Mouse (Mus musculus) forebrain, embryonic 16.5 days (tissue): Measurements from ENCODE around the gene Sec61a1. TPM values are rescaled to one million over a fixed set of nuclear protein-coding genes. Genes with fewer than 3 reads are reported as not detected.

Source experiments
- ATAC-seq: fragments of 200-750 bp; cut with Nextera tagmentation; 2 replicates; pipeline ENCODE4 v1.8.0; 2017; ENCODE audit warnings: mild to moderate bottlenecking, moderate library complexity
- H3K27ac ChIP-seq: fragments of 300-500 bp; sonication (generic); 2 replicates; pipeline ENCODE4 v1.5.1; 2014; ENCODE audit warnings: low read length, control low read depth
- H3K27me3 ChIP-seq: fragments of 300-500 bp; sonication (generic); replicated peaks from 2 replicates; pipeline ENCODE4 v1.6.1; 2014; ENCODE audit warnings: low read length; ENCODE audit not compliant: control insufficient read depth, insufficient read depth
- H3K36me3 ChIP-seq: fragments of 300-500 bp; sonication (generic); 2 replicates; pipeline ENCODE4 v1.6.1; 2014; ENCODE audit not compliant: control insufficient read depth, insufficient read depth
- H3K4me1 ChIP-seq: fragments of 300-500 bp; sonication (generic); replicated peaks from 2 replicates; pipeline ENCODE4 v1.6.1; 2014; ENCODE audit warnings: low read length; ENCODE audit not compliant: control insufficient read depth, insufficient read depth
- H3K4me2 ChIP-seq: fragments of 300-500 bp; sonication (generic); 2 replicates; pipeline ENCODE4 v1.6.1; 2014; ENCODE audit warnings: mild to moderate bottlenecking, low read length, control low read depth
- H3K4me3 ChIP-seq: fragments of 300-500 bp; sonication (generic); replicated peaks from 2 replicates; pipeline ENCODE4 v1.5.1; 2014; ENCODE audit warnings: mild to moderate bottlenecking, low read length, control low read depth
- H3K9ac ChIP-seq: fragments of 300-500 bp; sonication (generic); replicated peaks from 2 replicates; pipeline ENCODE4 v1.6.1; 2014; ENCODE audit warnings: low read depth, low read length, control low read depth
- H3K9me3 ChIP-seq: fragments of 300-500 bp; sonication (generic); 2 replicates; pipeline ENCODE4 v1.6.1; 2016; ENCODE audit warnings: low read length; ENCODE audit not compliant: control insufficient read depth
- WGBS: fragments of 180-500 bp; shearing (Covaris S2); extraction: QIAGEN DNeasy Blood & Tissue Kit; methylation state at CpG from one replicate; pipeline ENCODE4 v1.1.7; 2014; 5-methylcytosine and 5-hydroxymethylcytosine counted together
- polyA plus RNA-seq: library from polyadenylated mRNA; unstranded; fragments of >200 nt; fragmentation: Nextera tagmentation; extraction: Ambion mirVana; gene quantifications from 2 replicates; pipeline ENCODE4 v1.2.1, GENCODE M21; 2015

The Sec61a1 gene
- polyA plus RNA-seq, 1 experiment from 2014 or later = 170 TPM

DNA sequence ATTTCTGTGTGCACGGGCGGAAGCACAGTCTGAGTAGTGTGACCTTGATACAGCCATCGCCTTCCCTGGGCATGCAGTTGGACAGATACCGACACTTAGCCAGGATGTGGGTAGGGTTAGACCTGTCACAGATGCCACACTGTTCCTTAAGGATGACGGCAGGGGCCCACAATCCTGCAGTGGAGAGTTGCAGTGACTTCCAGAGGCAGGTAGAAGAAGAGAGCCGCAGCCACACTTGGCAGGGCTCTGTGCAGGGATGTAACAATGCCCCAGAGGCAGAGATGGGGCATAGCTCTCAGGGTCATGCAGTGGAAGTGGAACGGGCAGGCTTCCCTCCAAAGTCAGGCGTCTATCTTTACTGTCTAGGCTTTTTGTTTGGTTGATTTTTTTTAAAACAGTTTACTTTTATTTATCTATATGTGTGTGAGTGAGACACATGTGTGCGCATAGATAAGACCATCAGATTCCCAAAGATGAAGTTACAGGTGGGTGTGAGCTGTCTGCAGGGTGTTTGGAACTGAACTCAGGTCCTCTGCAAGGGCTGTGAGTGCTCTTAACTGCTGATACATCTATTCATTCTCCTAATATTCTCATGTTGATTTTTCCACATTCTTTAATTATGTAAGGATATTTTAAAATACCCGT lies 29.8 kb upstream of the Sec61a1 start:
- H3K9ac ChIP-seq = no peak overlapping the region
- ATAC-seq = no peak
- no peaks in the 10 kb centered on the region for H3K36me3 ChIP-seq
- H3K4me1 ChIP-seq = peaks cover 6% of the 10 kb centered on the region; the same call in 1 of the 2 replicates
- H3K4me3 ChIP-seq = no peak overlapping the region
- H3K9me3 ChIP-seq = no peaks in the 10 kb centered on the region
- 84% methylated on average over 10 of the region's 10 CpGs for WGBS
- H3K27me3 ChIP-seq = peaks cover 9% of the 10 kb centered on the region; the same call in 1 of the 2 replicates
- H3K4me2 ChIP-seq = no peak overlapping the region
- no peak overlapping the region for H3K27ac ChIP-seq

DNA sequence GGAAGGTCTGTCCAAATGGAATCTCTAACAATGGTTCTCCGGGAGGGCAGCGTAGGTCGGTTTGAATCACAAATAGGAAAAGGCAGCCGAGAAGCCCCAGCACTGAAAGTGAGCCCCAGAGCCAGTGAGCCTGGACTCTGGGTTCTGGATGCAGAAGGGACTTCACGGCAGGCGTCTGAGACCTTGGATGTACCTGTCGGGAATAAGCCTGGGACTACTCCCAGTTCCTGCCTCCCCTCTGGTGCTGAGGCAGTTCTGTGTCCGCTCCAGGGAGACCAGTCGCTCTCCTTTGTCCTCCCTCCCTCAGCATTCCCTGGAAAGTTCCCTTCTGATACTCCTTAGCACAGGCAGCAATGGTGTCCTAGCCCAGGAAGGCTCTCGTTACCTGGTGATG lies 26.7 kb upstream of the Sec61a1 start:
- no peak overlapping the region for H3K4me2 ChIP-seq
- H3K36me3 ChIP-seq = no peaks in the 10 kb centered on the region
- peak overlapping the region; percentile 11; the same call in 1 of the 2 replicates for H3K9ac ChIP-seq
- H3K9me3 ChIP-seq = no peaks in the 10 kb centered on the region
- 12% methylated on average over 10 of the region's 10 CpGs for WGBS
- H3K27ac ChIP-seq = no peak overlapping the region
- no peak overlapping the region for H3K4me3 ChIP-seq
- peaks cover 6% of the 10 kb centered on the region; the same call in 1 of the 2 replicates for H3K4me1 ChIP-seq
- H3K27me3 ChIP-seq = peaks cover 9% of the 10 kb centered on the region; the same call in 1 of the 2 replicates
- ATAC-seq = no peak

DNA sequence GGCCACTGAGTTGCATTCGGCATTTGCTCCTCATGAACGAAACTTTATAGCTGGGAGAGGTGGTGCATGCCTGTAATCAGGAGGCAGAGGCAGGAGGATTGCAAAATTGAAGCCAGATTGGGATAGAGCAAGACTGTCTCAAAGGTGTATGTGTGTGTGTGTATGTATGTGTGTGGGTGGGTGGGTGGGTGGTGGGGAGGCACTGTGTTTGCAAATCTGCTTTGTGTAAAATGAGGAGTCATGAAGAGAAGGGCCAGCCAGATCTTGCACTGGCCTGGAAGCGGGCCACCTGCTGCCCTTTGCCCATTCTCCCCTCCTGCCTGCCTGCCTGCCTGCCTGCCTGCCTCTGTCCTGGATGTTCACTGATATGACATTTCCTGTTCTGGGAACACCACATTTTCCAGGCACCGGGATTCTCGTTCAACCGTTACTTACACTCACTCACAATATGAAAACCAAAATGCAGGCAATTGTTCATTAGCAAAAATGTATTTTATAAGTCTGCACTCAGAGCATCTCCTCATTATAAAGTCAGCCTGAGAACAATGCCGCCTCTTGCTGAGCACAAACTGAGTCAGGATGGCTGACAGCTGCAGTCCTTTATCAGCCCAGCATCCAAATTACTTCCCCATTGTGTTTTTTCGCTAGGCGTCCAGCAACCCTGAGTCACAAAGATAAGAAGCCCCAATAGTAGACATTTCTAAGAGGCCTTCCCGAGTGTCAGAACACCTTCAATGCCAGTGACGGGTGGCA lies 26.1 kb upstream of the Sec61a1 start:
- H3K27ac ChIP-seq = no peak overlapping the region; the same call in 1 of the 2 replicates
- ATAC-seq = no peak

DNA sequence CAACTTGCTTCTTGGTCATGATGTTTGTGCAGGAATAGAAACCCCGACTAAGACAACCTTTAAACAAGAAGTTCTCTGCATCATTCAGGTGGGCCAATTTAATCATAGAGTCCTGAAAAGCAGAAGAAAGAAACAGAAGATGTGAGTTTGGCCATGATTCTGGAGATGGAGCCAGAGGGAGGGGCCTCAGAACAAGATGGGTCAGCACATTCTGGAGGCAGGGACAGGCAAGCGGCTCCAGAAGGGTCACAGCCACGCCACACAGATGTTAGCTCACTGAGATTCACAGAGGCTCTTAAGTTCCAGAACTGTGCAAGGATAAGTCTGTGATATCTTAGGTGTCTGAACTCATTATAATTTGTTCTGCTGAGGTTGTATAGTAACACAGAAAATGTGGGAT lies 25.5 kb upstream of the Sec61a1 start:
- Histone ChIP-seq H3K27ac (no peak overlapping the region), H3K4me1 (peaks cover 6% of the 10 kb centered on the region; the same call in 1 of the 2 replicates), H3K27me3 (peaks cover 9% of the 10 kb centered on the region; the same call in 1 of the 2 replicates), H3K36me3 (no peaks in the 10 kb centered on the region), H3K4me3 (no peak overlapping the region), H3K9me3 (no peaks in the 10 kb centered on the region), H3K9ac (no peak overlapping the region), H3K4me2 (no peak overlapping the region)
- 82% methylated on average over 3 of the region's 3 CpGs for WGBS
- ATAC-seq = no peak

More for the DNA sequence above, 26.1 kb upstream of the Sec61a1 start:
- H3K36me3 ChIP-seq = no peaks in the 10 kb centered on the region
- H3K9me3 ChIP-seq = no peaks in the 10 kb centered on the region
- H3K27me3 ChIP-seq = peaks cover 9% of the 10 kb centered on the region; the same call in 1 of the 2 replicates
- H3K4me3 ChIP-seq = no peak overlapping the region
- 23% methylated on average over 11 of the region's 11 CpGs for WGBS
- no peak overlapping the region for H3K4me2 ChIP-seq
- H3K9ac ChIP-seq = peak overlapping the region; percentile 11; the same call in 1 of the 2 replicates
- H3K4me1 ChIP-seq = peaks cover 6% of the 10 kb centered on the region; the same call in 1 of the 2 replicates

DNA sequence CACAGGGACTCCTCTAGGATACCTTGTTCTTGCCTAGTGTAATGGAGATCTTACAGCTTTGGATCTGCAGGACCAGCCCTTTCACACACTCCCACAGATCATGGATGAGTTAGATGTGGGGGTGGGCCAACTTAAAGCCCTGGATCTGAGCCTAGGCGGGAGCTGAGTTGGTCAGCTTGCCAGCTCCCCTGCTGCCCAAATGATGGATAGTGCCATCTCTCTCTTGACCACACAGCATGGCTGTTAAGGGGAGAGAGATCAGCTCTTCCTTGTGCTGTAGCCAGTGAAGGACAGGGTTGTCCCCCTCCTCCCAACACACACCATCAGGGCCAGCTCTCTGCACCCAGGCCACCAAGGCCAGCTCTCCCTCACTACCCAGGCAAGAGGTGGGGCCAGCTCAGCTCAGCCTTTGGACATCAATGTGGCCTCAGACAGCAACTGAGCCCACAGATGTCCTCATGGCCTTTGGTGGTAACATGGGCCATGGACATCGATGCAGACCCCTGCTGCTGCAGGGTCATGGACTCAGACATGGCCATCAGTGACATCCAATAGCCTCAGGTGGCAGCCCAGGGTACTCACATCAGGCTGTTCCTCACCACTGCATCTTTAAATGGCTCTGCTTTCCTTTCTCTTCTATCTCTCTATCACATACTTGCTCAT lies 21.5 kb upstream of the Sec61a1 start:
- Histone ChIP-seq H3K9ac (no peak overlapping the region), H3K4me2 (no peak overlapping the region), H3K36me3 (no peaks in the 10 kb centered on the region), H3K4me3 (no peak overlapping the region), H3K9me3 (no peaks in the 10 kb centered on the region), H3K27me3 (peaks cover 2% of the 10 kb centered on the region; the same call in 1 of the 2 replicates), H3K27ac (no peak overlapping the region), H3K4me1 (peaks cover 4% of the 10 kb centered on the region; the same call in 1 of the 2 replicates)
- ATAC-seq = no peak
- WGBS = 65% methylated on average over 2 of the region's 2 CpGs

DNA sequence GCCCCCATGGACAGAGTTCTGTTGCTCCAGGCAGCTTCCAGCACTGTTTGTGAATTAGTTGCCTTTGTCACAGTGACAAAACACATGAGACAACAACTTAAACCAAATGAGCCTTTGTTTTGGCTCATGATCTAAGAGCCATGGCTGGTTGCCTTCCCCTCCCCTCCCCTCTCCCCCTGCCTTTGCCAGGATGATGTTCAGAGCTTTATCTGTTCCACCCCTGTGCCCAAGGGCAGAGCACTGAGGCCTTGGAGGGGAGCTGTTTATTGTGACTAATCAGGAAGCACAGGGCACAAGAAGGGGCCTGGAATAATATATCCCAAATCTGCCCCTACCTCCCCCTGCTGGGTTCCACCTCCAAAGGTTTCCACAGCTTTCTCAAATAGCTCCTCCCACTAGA lies 11.6 kb upstream of the Sec61a1 start:
- Histone ChIP-seq H3K9ac (no peak overlapping the region), H3K27ac (no peak overlapping the region), H3K4me1 (no peaks in the 10 kb centered on the region), H3K27me3 (no peaks in the 10 kb centered on the region), H3K4me3 (no peak overlapping the region), H3K36me3 (no peaks in the 10 kb centered on the region), H3K9me3 (no peaks in the 10 kb centered on the region), H3K4me2 (no peak overlapping the region)
- no peak for ATAC-seq

DNA sequence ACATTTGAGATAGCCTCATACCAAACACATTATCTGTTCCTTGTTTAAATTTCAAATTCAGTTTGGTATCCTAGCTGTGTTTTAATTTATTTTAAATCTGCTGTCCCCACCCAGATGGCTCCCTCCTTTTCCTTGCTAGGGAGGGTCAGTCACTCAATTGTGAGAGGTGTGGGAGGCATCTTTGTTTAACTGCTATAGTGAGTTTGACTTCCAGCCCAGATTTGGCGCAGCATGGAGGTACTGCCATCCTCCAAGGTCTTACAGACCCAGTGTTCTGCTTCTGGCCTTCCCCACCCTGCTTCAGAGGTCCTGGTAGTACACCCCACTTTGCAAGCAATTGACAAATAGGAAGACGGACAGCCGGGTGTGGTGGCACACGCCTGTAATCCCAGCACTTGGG lies 5.4 kb upstream of the Sec61a1 start:
- H3K4me2 ChIP-seq = no peak overlapping the region
- H3K9me3 ChIP-seq = no peaks in the 10 kb centered on the region
- ATAC-seq = no peak
- WGBS = 90% methylated on average over 4 of the region's 4 CpGs
- no peak overlapping the region for H3K27ac ChIP-seq
- no peak overlapping the region for H3K4me3 ChIP-seq
- H3K9ac ChIP-seq = no peak overlapping the region
- peaks cover 6% of the 10 kb centered on the region for H3K4me1 ChIP-seq
- H3K27me3 ChIP-seq = no peaks in the 10 kb centered on the region
- no peaks in the 10 kb centered on the region for H3K36me3 ChIP-seq

DNA sequence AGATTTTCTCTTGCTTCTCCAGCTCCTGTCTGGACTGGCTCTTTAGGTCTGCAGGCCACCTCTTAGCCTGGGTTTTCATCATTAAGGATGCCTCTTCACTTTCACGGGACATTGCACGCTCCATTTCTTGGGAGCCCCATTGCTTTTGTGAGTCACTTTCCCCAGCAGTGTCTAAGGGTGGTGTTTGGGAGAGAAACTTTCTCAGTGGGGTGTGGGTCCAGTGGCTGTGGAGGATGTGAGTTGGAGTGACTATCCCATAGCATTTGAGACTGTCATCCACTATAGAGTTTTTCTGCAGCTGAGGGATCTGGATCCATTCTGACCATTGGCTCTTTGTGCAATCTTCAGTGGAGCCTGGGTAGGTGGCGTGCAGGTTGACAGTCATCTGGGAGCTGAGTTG lies 4.7 kb upstream of the Sec61a1 start:
- H3K36me3 ChIP-seq = no peaks in the 10 kb centered on the region
- no peak overlapping the region for H3K4me2 ChIP-seq
- H3K27ac ChIP-seq = no peak overlapping the region
- H3K9me3 ChIP-seq = no peaks in the 10 kb centered on the region
- no peak overlapping the region for H3K4me3 ChIP-seq
- H3K4me1 ChIP-seq = peaks cover 6% of the 10 kb centered on the region
- ATAC-seq = no peak
- WGBS = 92% methylated on average over 3 of the region's 3 CpGs
- no peak overlapping the region for H3K9ac ChIP-seq
- H3K27me3 ChIP-seq = no peaks in the 10 kb centered on the region

DNA sequence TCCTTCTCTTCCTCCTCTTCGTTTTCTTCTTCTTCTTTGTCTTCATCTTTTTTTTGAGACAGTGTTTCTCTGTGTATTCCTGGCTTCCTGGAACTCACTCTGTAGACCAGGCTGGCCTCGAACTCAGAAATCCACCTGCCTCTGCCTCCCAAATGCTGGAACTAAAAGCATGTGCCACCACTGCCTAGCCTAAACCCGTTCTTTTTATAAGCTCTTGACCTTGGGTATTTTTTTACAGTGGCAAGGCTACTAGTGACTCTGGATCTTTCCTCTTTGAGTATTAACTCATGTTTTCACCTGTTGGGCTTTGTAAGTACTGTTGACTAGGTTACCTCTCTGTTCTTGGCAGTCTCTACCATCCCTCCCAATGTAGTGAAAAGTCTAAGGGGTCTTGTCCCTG lies 4.3 kb upstream of the Sec61a1 start:
- no peak for ATAC-seq
- 80% methylated on average over 3 of the region's 3 CpGs for WGBS
- H3K36me3 ChIP-seq = no peaks in the 10 kb centered on the region
- H3K4me2 ChIP-seq = no peak overlapping the region
- no peak overlapping the region for H3K4me3 ChIP-seq
- no peaks in the 10 kb centered on the region for H3K27me3 ChIP-seq
- no peak overlapping the region for H3K9ac ChIP-seq
- H3K9me3 ChIP-seq = no peaks in the 10 kb centered on the region
- peaks cover 6% of the 10 kb centered on the region for H3K4me1 ChIP-seq
- H3K27ac ChIP-seq = no peak overlapping the region
